Mouse (Mus musculus) ES-Bruce4 (cell line): ENCODE measurements around the gene Smco4.

Experiments
- CTCF ChIP-seq: IDR thresholded peaks from one replicate; pipeline ENCODE4 v1.8.1; 2011; ENCODE audit warnings: low read depth, low read length
- EP300 ChIP-seq: IDR thresholded peaks from 2 replicates; pipeline ENCODE4 v1.6.1; 2011; ENCODE audit warnings: low read depth, low read length; ENCODE audit not compliant: insufficient read depth
- POLR2A ChIP-seq: IDR thresholded peaks from one replicate; pipeline ENCODE4 v1.8.1; 2011; ENCODE audit warnings: low read length; ENCODE audit not compliant: insufficient read depth

DNA sequence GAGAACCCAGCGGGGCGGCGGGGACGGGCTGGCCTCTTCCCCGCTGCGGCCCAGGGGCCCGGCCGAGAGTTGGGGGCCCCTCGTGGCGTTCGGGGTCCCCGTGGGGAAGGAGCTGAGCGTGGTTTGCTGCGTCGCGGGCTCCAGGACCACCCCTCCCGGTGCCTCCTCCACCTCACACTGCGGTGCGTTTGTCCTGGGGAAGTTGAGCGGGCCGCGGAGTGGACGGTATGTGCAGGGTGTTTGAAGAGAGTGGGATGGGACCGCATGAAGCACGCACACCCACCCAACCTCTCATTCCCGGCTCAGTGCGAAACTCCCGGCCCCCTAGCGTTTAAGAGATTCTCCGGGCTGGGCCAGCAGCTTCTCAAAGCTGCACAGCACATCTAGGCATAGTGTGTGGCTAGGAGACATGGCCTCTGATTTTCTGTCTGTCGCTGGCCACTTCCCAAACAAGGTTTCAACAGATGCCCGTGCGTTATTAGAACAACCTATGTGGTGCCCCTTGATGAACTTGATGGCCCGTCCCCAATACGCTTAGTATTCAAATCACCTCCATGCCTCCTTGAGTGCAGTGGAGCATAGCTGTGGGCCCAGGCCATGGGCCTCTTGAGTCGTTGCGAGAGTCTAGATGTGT, 810 bp downstream of the Smco4 start:
- TF ChIP-seq POLR2A (no peak), EP300 (no peak), CTCF (no peak)
